Mouse (Mus musculus): ENCODE results near the gene A230050P20Rik. TPM values are rescaled to one million over a fixed set of nuclear protein-coding genes. Genes with fewer than 3 reads are reported as not detected.

A230050P20Rik gene
- polyA plus RNA-seq, 1 experiment, result 37.9 TPM

DNA sequence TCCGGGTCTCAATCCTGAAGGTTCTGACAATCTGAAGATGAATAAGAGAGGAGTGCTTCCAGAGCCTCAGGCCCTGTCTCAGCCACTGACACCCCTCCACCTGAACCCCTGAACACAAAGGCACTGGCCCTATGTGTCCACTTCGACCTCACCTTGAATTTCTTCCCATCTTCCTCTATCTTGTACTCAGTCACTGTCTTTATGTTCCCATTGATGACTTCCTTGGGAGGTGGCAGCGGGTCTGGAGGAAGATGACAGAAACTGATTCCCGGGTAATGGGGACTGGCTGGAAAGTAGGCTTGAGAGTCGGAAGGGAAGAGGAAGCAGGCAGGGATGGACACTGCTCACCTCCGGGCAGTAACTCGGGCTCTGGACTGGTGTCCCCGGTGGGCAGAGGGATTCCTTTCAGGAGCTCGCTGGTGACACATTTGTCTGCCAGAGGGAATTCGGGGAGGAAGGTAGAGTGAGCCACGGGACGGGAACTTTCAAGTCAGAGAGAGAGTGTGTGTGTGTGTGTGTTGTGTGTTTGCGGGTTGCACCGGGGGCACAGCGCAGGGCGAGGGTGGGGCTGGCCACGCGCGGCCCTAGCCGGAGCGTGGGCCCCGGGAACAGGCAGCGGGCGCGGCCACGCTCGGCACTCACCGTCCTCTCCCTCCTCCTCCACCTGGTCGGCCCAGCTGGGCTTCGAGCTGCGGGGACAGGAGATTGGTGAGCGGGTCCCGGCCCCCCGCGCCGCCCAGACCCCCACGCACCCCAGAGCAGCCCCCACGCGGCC is 29.5 kb downstream of the A230050P20Rik start:
- Histone ChIP-seq H3K4me1 (ENCODE audit: control insufficient read depth, insufficient read depth, insufficient read length, low read length) (peaks cover 2% of the 10 kb centered on the region; the same call in 1 of the 2 replicates), H3K27me3 (ENCODE audit: control insufficient read depth, insufficient read depth, low read length) (no peaks in the 10 kb centered on the region), H3K27ac (ENCODE audit: insufficient read depth, low read depth, low read length) (no peak overlapping the region), H3K36me3 (ENCODE audit: control insufficient read depth, insufficient read depth, low read length) (peaks cover 30% of the 10 kb centered on the region), H3K4me3 (ENCODE audit: low read depth, low read length) (peak overlapping the region; percentile 98)
- 3% methylated on average over 39 of the region's 39 CpGs for WGBS
- no peak for TF ChIP-seq POLR2A (IDR thresholded peaks at IDR 0.05; ENCODE audit: low read depth, low read length)
- no peak for TF ChIP-seq CTCF (IDR thresholded peaks at IDR 0.05; ENCODE audit: extremely low read depth, insufficient read length, insufficient replicate concordance, low read depth, low read length)

DNA sequence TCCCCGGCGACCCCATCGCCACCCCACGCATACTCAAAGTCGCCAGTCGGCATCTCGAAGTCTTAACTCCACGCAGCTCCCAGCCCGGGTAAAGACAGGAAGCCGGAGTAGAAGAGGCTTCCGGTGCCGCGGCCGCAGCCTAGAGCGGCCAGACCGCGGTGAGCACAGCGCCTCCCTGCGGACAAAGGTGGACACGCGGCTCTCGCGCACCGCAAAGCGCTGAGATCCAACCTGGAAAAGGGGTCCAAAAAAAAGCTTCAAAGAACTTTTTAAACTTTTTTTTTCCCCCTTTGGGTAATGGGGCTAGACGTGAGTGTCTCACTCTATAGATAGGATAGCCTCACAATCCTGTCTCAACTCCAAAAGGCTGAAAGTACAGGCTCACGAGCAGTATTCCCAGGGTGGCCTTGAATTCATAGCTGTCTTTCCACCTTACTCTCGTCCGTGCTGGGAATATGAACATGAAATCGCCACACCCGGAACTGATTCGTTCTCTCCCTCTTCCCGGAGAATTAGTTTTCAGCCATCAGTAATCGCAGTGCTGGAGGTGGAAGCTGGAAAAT is 30.1 kb downstream of the A230050P20Rik start, which contains the start of gene Eif3g:
Gene Eif3g (minus strand): TSS at position 113 of the 563 bp plus-strand sequence.
- Histone ChIP-seq H3K4me1 (ENCODE audit: control insufficient read depth, insufficient read depth, insufficient read length, low read length) (peaks cover 2% of the 10 kb centered on the region; the same call in 1 of the 2 replicates), H3K27me3 (ENCODE audit: control insufficient read depth, insufficient read depth, low read length) (no peaks in the 10 kb centered on the region), H3K27ac (ENCODE audit: insufficient read depth, low read depth, low read length) (no peak within 1 kb of the TSS), H3K36me3 (ENCODE audit: control insufficient read depth, insufficient read depth, low read length) (peaks cover 27% of the 10 kb centered on the region), H3K4me3 (ENCODE audit: low read depth, low read length) (peak within 1 kb of the TSS; percentile 98)
- peak; percentile 94 for TF ChIP-seq CTCF (IDR thresholded peaks at IDR 0.05; ENCODE audit: extremely low read depth, insufficient read length, insufficient replicate concordance, low read depth, low read length)
- TF ChIP-seq POLR2A (IDR thresholded peaks at IDR 0.05; ENCODE audit: low read depth, low read length), result peak; percentile 56
- WGBS, result 3% methylated on average over 34 of the region's 34 CpGs

- Histone ChIP-seq H3K27me3 (ENCODE audit: control insufficient read depth, insufficient read depth, low read length) (no peaks in the 10 kb centered on the region), H3K27ac (ENCODE audit: insufficient read depth, low read depth, low read length) (no peak overlapping the region), H3K4me1 (ENCODE audit: control insufficient read depth, insufficient read depth, insufficient read length, low read length) (peaks cover 2% of the 10 kb centered on the region; the same call in 1 of the 2 replicates), H3K4me3 (ENCODE audit: low read depth, low read length) (no peak overlapping the region), H3K36me3 (ENCODE audit: control insufficient read depth, insufficient read depth, low read length) (peaks cover 7% of the 10 kb centered on the region; the same call in 1 of the 2 replicates)
- TF ChIP-seq POLR2A (IDR thresholded peaks at IDR 0.05; ENCODE audit: low read depth, low read length), result no peak
- TF ChIP-seq CTCF (IDR thresholded peaks at IDR 0.05; ENCODE audit: extremely low read depth, insufficient read length, insufficient replicate concordance, low read depth, low read length), result peak; percentile 43; the same call in 1 of the 2 replicates
- 4% methylated on average over 13 of the region's 13 CpGs for WGBS
Observed at GRCm38 (mm10) chr9:20901466-20902173, 33.2 kb downstream of the A230050P20Rik start.

DNA sequence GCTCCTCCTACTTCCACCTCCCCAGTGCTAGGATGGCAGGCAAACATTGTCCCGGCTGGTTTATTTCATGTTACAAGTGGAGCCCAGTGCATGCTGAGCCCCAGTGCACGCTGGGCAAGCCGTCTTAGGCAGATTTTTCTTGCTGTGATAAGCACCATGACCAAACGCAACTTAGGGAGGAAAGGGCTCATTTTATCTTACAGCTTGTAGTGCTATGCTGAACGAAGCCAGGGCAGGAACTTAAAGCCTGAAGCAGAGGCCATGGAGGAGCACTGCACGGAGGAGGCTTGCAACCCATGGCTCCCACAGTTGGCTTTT is 33.7 kb downstream of the A230050P20Rik start:
- Histone ChIP-seq H3K4me1 (ENCODE audit: control insufficient read depth, insufficient read depth, insufficient read length, low read length) (peaks cover 2% of the 10 kb centered on the region; the same call in 1 of the 2 replicates), H3K4me3 (ENCODE audit: low read depth, low read length) (no peak overlapping the region), H3K27me3 (ENCODE audit: control insufficient read depth, insufficient read depth, low read length) (no peaks in the 10 kb centered on the region), H3K36me3 (ENCODE audit: control insufficient read depth, insufficient read depth, low read length) (peaks cover 11% of the 10 kb centered on the region), H3K27ac (ENCODE audit: insufficient read depth, low read depth, low read length) (no peak overlapping the region)
- TF ChIP-seq CTCF (IDR thresholded peaks at IDR 0.05; ENCODE audit: extremely low read depth, insufficient read length, insufficient replicate concordance, low read depth, low read length), result no peak
- no peak for TF ChIP-seq POLR2A (IDR thresholded peaks at IDR 0.05; ENCODE audit: low read depth, low read length)
- WGBS, result 17% methylated on average over 6 of the region's 6 CpGs

DNA sequence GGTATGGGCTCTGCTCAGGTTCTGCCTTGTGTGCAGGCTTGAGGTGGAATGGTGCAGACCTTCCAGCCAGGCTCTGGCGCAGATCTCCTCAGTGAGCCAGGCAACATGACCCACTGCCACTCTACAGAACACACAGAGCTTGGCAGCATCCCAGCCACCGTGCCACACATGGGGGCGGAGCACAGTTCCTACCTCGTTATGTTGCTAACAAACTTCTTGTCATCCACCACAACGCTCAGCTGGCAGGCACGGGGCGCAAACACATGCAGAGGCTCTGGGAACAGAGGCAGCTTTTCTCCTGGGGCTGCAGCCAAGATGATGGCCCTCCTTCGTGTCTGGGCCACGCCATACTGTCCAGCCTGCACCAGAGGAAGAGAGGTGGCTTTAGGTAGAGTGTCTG is 41.5 kb downstream of the A230050P20Rik start:
- H3K27me3 ChIP-seq (ENCODE audit: control insufficient read depth, insufficient read depth, low read length), result no peaks in the 10 kb centered on the region
- no peak overlapping the region for H3K4me3 ChIP-seq (ENCODE audit: low read depth, low read length)
- H3K4me1 ChIP-seq (ENCODE audit: control insufficient read depth, insufficient read depth, insufficient read length, low read length), result no peaks in the 10 kb centered on the region
- 88% methylated on average over 9 of the region's 9 CpGs for WGBS
- H3K27ac ChIP-seq (ENCODE audit: insufficient read depth, low read depth, low read length), result no peak overlapping the region
- peaks cover 75% of the 10 kb centered on the region for H3K36me3 ChIP-seq (ENCODE audit: control insufficient read depth, insufficient read depth, low read length)
- no peak for TF ChIP-seq CTCF (IDR thresholded peaks at IDR 0.05; ENCODE audit: extremely low read depth, insufficient read length, insufficient replicate concordance, low read depth, low read length)
- no peak for TF ChIP-seq POLR2A (IDR thresholded peaks at IDR 0.05; ENCODE audit: low read depth, low read length)

DNA sequence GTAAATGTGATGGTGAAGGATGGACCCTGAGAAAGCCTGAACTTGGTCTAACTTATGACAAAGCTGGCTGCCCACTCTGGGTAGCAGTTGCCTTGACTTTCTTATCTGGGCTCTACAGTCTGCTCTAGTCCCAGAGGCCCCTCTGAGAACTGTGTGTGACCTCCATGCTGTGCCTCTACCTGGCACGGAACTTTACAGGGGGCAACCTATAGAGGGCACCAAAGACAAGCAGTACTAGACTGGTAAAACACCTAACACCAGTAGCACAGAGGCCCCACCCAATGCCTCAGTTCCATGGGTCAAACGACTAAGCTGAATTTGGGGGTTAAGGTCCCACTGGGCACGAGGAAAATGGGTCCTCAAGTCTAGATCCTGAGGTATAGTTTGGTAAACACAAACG is 47.7 kb downstream of the A230050P20Rik start:
- H3K27ac ChIP-seq (ENCODE audit: insufficient read depth, low read depth, low read length), result no peak overlapping the region
- H3K36me3 ChIP-seq (ENCODE audit: control insufficient read depth, insufficient read depth, low read length), result peaks cover 75% of the 10 kb centered on the region
- H3K4me3 ChIP-seq (ENCODE audit: low read depth, low read length), result no peak overlapping the region
- no peak for TF ChIP-seq POLR2A (IDR thresholded peaks at IDR 0.05; ENCODE audit: low read depth, low read length)
- peak; percentile 39; the same call in 1 of the 2 replicates for TF ChIP-seq CTCF (IDR thresholded peaks at IDR 0.05; ENCODE audit: extremely low read depth, insufficient read length, insufficient replicate concordance, low read depth, low read length)
- H3K27me3 ChIP-seq (ENCODE audit: control insufficient read depth, insufficient read depth, low read length), result no peaks in the 10 kb centered on the region
- H3K4me1 ChIP-seq (ENCODE audit: control insufficient read depth, insufficient read depth, insufficient read length, low read length), result no peaks in the 10 kb centered on the region
- WGBS, result 65% methylated on average over 4 of the region's 4 CpGs

- H3K36me3 ChIP-seq (ENCODE audit: control insufficient read depth, insufficient read depth, low read length), result peaks cover 76% of the 10 kb centered on the region
- no peaks in the 10 kb centered on the region for H3K4me1 ChIP-seq (ENCODE audit: control insufficient read depth, insufficient read depth, insufficient read length, low read length)
- H3K4me3 ChIP-seq (ENCODE audit: low read depth, low read length), result no peak overlapping the region
- H3K27me3 ChIP-seq (ENCODE audit: control insufficient read depth, insufficient read depth, low read length), result no peaks in the 10 kb centered on the region
- WGBS, result 87% methylated on average over 3 of the region's 3 CpGs
- no peak overlapping the region for H3K27ac ChIP-seq (ENCODE audit: insufficient read depth, low read depth, low read length)
- TF ChIP-seq CTCF (IDR thresholded peaks at IDR 0.05; ENCODE audit: extremely low read depth, insufficient read length, insufficient replicate concordance, low read depth, low read length) (no peak), POLR2A (IDR thresholded peaks at IDR 0.05; ENCODE audit: low read depth, low read length) (no peak)
Observed at GRCm38 (mm10) chr9:20923258-20923657, 54.8 kb downstream of the A230050P20Rik start.

Other genes with a start within 250 kb of the A230050P20Rik start
- 36.8 and 77.8 TPM in 2 replicates for gene Ubl5, start 225.8 kb upstream of the A230050P20Rik start, polyA plus RNA-seq (2012; rRNA removed)
- gene Fbxl12, start 223.9 kb upstream of the A230050P20Rik start, polyA plus RNA-seq (2012; rRNA removed), result 21.0 and 42.5 TPM in 2 replicates
- 8.6 and 13.0 TPM in 2 replicates for gene Pin1, start 216.5 kb upstream of the A230050P20Rik start, polyA plus RNA-seq (2012; rRNA removed)
- gene Olfm2, start 122.3 kb upstream of the A230050P20Rik start, polyA plus RNA-seq (2012; rRNA removed), result 0.91 and 2.2 TPM in 2 replicates
- 2.1 and 2.4 TPM in 2 replicates for gene Col5a3, start 53.6 kb upstream of the A230050P20Rik start, polyA plus RNA-seq (2012; rRNA removed)
- gene Rdh8, start 50.1 kb upstream of the A230050P20Rik start, polyA plus RNA-seq (2012; rRNA removed), result not detected in 2 replicates
- gene Angptl6, start 11.1 kb downstream of the A230050P20Rik start, polyA plus RNA-seq (2012; rRNA removed), result 4.3 and 8.0 TPM in 2 replicates
- gene Ppan, start 19.5 kb downstream of the A230050P20Rik start, polyA plus RNA-seq (2012; rRNA removed), result 33.4 and 42.2 TPM in 2 replicates
- 57.9 and 94.5 TPM in 2 replicates for gene Eif3g, start 30.0 kb downstream of the A230050P20Rik start, polyA plus RNA-seq (2012; rRNA removed)
- 10.4 and 21.7 TPM in 2 replicates for gene Dnmt1, start 91.2 kb downstream of the A230050P20Rik start, polyA plus RNA-seq (2012; rRNA removed)
- 2.5 and 2.9 TPM in 2 replicates for gene S1pr2, start 108.1 kb downstream of the A230050P20Rik start, polyA plus RNA-seq (2012; rRNA removed)
- gene Mrpl4, start 134.1 kb downstream of the A230050P20Rik start, polyA plus RNA-seq (2012; rRNA removed), result 81.8 and 143 TPM in 2 replicates
- gene Icam1, start 147.3 kb downstream of the A230050P20Rik start, polyA plus RNA-seq (2012; rRNA removed), result 6.8 and 9.4 TPM in 2 replicates
- gene Icam4, start 160.7 kb downstream of the A230050P20Rik start, polyA plus RNA-seq (2012; rRNA removed), result 0.32 and 0.37 TPM in 2 replicates
- 0.11 TPM in 2 replicates for gene Icam5, start 163.4 kb downstream of the A230050P20Rik start, polyA plus RNA-seq (2012; rRNA removed)
- gene Zglp1, start 198.5 kb downstream of the A230050P20Rik start, polyA plus RNA-seq (2012; rRNA removed), result 0.80 TPM in 1 of 2 replicates, not detected in the other
- gene Gm49373, start 204.5 kb downstream of the A230050P20Rik start, polyA plus RNA-seq (2012; rRNA removed), result 0.09 and 0.16 TPM in 2 replicates
- 37.0 and 60.8 TPM in 2 replicates for gene Fdx1l, start 205.0 kb downstream of the A230050P20Rik start, polyA plus RNA-seq (2012; rRNA removed)
- gene Gm38431, start 223.4 kb downstream of the A230050P20Rik start, polyA plus RNA-seq (2012; rRNA removed), result 6.2 and 21.8 TPM in 2 replicates
- gene Raver1, start 223.4 kb downstream of the A230050P20Rik start, polyA plus RNA-seq (2012; rRNA removed), result 34.2 and 90.8 TPM in 2 replicates